Mouse (Mus musculus): ENCODE measurements around the gene Ikzf1. TPM values are rescaled to one million over a fixed set of nuclear protein-coding genes. Genes with fewer than 3 reads are reported as not detected.

Gene Ikzf1
- 1 to 10 TPM; 1.1 to 2.6 TPM for total RNA-seq (2021)
- long read RNA-seq, experiment 1, full-length matches to known transcripts, result 2 of 4 reads
- long read RNA-seq, experiment 1, partial matches to known transcripts, result 0 of 4 reads
- long read RNA-seq, experiment 1, other reads (novel, unspliced or antisense), result 2 of 4 reads
- long read RNA-seq, experiment 2, full-length matches to known transcripts, result 2 of 3 reads
- long read RNA-seq, experiment 2, partial matches to known transcripts, result 0 of 3 reads
- long read RNA-seq, experiment 2, other reads (novel, unspliced or antisense), result 1 of 3 reads

DNA sequence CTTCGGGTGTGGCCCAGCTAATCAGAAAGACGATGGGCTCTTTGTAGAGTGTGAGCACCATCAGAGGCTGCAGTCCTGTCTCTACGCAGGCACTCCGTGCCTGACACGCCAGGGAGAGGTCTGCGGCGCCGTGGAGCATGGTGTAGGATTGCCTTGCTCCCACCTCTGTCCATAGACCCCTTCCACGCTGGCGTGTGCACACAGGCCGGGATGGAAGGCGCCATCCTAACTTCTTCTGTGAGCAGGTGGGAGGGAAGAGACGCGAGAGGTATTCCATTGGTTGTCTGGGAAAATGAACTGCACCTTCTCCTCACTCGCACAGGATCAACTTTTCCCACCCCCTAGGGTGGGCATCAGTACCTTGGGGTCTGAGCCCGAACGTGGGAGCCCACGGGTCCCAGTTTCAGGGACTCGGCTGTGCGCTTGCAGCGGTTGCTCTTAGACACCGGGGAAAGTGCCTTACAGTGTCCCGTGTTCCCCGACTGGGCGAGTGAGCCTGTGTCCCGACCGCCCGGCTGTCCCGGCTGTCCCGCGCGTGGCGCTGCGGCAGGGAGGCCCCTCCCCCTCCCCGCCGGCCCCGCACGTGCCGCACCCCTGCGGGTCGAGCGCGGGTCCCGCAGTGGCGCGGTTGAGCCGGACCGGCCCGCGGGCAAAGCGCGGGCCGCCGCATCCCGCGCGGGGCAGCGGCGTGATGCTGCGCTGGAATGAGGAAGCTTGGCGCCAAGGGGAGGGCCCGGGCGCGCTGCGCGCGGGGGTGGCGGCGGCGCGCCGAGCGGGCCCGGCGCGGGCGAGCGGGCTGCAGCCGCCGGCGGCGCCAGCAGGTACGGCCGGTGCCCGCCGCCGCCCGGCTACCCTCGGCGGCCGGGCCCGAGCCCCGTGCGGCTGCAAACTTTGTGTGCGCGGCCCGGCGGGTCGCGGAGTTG is at the start of gene Ikzf1:
Gene Ikzf1, plus strand, starts transcription at position 74 of the 923 bp plus-strand sequence.
- DNase-seq, result no peak

DNA sequence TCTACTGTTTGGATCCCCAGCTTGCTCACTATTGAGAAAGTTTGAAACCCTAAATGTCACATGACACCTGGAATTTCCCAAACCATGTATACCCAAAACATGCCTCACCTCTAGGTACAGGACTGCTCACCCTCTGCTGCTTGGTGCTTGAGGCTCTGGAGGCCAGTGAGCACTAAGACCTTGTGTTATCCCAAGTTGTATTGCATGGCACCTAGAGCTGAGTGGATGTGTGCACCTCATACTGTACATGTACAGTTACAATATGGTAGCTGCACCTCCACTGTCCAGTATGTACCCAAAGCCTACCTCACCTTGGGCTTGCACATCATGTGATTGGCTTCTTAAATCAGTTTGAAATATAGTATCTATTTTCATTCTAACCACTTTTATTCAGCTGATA is 40.5 kb upstream of the Ikzf1 start:
- no peak for DNase-seq

DNA sequence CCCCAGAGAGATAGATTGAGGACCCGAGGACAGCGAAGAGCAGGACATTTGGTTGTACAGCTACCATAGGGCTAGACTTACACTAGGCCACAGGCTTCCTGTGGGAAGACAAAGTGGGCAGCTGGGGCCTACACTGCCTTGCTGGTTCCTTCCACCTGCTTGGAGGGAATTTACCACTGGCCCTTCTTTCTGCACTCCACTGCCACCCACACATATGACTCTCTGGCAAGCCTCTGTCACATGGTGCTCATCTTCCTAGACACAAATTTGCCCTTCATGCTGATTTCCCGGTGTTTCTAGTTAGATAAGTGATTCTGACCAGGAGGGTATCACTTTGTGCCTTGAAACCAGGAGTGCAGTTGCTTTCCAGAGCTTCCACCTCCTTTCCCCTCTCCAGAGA is 28.4 kb upstream of the Ikzf1 start:
- DNase-seq, result no peak

DNA sequence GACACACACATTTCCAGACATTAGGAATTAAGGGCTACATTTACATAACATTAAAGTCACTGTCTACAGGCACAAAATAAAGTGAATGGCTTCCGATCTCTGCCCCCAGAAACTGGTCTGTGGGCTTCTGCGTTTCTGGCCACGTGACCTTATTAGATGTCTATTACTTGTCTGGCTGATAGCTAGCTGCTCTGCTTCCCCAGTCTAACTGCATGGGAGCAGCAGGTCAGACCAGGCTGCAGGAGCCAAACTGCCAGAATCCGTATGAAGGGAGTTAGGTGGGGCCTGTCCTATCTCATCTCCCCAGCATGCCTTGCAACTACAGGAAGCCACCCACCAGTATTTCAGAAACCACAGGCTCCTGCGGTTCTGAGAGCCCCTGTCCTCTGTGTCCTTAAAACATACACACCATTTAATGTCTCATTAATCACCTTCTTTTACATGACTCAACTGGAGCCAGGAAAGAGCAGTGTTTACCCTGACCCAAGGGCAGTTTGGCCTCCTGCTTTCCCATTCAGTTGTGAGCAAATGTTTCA is 27.7 kb upstream of the Ikzf1 start:
- no peak for DNase-seq

DNA sequence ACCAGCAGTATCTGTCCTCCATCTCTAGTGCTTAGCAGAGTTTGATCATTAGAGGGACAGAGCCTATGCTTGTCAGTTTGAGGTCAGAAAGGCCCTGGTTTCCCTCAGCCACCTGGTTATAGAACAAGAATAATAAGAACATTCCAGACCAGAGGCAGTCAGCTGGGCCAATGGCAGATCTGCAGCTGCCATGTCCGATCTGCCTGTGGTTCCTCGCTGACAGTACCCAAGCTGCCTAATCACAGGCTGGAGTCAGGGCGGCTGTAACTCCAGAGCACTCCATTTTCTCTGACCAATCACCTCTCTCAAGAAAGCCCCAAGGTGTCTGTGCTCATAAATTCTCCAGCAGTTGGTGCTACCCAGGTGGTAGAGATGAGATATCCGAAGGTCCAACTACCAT is 27.2 kb upstream of the Ikzf1 start:
- no peak for DNase-seq

DNA sequence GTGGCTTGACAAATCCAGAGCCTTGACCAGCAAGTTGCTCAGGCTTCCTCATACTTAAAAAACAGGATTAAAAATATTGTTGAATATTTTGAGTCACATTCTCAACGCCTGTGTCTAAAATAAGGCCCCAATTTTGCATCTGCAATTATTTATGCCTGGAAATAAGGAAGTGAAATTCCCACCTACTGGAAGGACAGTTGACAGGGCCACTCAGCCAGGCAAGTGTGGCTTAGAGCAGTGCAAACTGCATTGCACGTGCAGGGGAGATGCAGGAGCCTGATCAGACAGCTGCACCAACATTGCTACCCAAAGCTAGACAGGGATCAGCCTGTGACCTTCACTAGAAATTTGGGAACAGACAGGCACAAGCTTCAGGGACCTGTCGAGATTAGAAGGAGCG is 26.0 kb upstream of the Ikzf1 start:
- DNase-seq, result no peak

DNA sequence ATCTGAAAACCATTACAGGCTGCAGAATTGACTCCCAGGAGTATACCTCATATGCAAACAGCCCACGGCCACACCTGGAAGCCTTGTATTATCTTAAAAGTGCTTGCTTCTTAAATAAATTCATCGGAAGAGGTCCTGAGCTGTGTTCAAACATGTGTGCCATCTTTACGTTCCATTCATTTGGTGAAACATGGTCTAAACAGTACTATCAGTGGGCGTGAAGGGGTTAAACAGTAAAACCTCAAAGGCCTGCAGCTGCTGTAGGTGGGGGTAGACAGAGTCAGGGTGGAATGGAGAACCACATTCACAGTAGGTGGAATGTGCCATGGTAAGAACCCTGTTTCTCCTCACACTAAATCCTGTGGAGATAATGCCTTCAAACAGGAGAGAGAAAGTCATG is 24.2 kb upstream of the Ikzf1 start:
- no peak for DNase-seq

DNA sequence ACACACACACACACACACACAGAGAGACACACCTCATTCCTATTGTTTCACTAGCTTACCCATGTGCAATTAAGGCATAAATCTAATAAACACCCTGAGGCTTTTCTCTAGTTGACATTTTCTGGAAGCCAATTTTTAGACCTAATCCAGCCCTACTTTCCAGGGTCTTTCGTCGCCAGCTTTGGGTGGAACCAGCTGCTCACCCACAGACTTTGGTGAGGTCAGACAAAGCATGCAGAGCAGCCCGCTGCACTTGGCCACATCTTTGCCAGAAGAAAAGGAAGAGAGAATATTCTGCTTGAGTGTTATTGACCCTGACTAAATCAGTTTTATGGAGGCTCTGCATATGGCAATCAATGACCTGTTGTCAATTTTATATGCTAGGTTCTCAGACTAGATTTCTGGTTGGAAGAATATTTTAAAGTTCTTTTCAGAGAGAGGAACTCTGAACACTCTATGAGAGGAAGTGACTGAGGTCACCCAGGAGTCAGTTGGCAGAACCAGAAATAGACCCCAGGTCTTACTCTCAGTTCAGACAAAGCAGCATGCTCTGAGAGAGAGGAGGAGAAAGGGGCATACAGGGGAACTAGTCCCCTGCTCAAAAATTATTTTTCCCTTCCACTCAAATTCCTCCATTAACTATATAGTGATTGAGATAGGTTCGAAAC is 17.4 kb upstream of the Ikzf1 start:
- no peak for DNase-seq

DNA sequence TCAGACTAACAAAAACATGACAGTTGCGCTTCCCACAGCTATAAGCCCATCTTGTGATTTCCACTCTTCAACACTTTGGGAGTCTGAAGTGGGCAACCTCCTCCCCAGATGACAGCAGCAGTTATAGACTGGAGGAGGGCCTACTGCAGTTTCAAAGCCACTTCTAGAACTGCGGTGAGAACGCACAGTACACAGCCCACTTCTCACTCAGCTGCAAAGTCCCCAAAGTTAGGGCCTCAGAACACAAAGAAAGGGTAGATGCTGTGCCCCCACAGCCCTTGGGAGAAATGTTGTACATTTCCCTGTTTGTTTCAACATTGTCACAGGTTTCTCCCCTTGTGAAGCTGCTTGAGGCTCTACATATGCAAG is 16.9 kb upstream of the Ikzf1 start:
- DNase-seq, result no peak

DNA sequence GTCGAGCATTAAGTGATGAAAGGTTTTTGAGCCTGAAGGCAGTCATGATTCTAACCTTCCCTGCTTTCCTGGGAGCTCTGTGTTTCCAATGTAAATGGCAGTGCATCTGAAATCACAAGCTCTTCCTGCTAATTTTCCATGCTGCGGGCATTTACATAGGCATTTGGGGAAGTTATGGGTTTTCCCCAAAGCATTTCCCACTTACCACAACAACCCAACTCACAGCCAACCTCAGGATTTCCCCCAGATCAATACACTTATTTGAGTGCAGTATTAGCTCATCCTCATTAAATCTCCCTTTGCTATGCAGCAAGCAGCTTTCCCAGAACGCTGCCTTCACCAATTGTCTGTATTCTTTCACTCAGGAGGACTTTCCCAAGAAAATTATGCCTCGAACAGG is 11.8 kb upstream of the Ikzf1 start:
- DNase-seq, result no peak

DNA sequence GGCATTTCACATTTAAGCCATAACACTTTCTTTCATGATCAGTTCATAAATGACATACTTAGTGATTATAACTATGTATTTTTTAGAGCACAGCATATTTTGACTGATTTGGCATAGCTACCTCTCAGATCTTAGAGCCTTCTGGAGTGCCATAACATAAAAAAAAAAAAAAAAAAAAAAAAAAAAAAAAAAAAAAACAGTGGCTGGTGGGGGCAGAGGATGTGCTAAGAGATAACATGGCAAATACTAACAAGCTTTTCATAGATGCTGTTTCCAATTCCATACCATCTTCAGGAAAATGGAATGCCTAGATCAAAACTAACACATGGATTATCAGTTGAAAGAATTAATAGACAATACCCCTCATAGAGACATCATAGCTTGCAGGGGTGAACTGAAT is 9.7 kb upstream of the Ikzf1 start:
- DNase-seq, result no peak

DNA sequence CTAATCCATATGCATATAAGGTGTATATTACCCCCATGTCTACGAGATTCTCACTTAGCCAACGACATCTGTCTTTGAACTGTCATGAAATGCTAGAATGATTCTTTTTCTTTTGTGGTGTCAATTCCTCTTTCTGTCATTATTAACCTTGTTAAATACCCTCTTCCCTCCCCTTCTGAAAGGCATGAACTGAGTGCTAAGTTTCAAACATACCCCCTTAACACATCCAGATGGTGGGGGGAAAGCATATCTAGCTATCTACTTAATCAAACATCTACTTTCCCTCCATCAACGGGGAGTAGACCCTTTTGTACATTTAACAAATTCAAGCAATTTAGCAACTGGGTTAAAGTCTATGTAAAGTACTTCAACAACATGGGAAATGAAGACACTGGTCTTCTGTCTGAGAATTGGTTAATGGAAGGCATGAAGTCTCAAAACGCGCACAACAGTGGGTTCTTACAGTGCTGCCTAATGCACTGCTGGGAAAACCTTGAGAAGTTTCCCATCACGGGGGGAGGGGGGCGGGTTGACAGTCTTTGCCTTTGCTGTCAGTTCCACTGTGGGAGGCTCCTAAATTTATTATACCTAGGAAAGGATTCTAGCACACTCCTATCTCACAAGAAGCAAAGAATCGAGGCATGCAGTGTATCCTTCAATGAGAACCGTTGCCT is 8.6 kb upstream of the Ikzf1 start:
- DNase-seq, result no peak

DNA sequence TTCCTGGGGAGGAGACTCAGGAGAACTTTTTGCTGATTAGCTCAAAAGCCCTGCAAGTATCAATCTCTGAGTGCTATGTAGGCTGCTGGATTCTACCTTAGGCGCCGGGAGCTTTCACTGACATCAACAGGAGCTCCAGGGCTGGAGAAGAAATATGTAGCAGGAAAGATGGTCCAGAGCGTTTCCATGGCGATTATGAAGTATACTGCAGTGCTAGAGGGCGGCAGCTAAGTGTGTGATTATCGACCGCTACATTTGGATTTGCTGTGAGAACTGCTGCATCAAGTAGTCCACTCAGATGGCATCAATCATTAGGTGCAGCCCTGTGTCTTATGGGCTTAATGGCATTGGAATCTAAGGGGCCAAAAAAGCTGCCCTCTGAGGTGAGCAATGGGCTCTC is 7.6 kb upstream of the Ikzf1 start:
- DNase-seq, result no peak

DNA sequence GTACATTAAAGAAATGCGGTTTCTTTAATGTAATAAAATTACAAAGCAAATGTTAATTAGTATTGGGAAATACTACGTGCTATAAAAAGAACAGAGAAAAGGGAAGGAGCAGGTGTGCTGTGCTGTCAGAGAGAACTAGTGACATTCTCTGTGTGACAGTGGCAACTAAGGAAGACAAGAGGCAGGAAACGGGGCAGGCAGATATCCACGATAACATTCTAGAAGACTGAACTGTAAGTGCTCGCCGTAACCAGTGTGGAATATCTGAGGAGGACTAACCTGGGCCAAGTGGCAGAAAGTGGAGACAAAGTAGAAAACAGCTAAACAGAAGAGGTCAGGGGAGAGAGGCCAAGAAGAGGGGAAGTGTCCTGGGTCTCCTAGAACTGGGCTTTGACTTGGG is 5.8 kb upstream of the Ikzf1 start:
- no peak for DNase-seq

DNA sequence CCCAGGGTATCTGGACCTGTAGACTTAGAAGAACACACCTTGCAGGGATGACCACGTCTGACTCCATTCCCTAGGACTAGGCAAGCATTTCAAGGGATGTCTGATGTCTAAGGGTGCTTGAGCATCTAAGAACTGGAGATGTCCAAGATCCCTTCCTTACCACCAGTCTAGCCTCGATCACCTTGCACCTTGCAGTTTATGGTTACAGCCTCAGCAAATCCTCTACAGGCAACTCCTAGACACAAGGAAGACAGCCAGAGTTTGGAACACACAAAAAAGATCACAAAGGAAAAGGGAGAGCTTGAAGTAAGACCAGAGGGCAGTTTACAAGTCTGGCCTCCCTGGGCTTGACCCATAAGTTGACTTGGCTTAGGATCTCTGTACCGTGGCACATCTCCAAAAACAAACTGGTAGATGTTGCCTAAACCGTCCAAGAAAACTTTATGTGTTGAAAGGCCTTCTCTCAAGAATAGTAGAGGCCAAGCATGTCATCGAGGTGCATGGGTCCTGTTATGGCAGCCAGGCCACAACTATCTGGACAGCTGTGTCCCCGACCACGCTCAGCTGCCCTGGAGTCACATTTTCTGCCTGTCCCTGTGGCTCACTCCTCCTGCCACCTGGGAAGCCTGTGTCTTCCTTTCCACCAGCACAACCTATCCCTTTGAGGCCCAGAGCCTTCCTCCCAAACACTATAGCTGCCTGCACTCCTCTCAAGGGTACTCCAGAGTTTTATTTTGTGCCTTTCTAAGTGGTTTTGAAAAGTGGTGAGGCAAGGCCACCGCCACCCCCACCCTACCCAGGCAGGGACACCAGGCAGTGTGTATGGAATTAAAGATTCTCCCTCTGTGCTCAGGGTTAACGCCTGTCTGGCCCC is 510 bp upstream of the Ikzf1 start:
- DNase-seq, result no peak

DNA sequence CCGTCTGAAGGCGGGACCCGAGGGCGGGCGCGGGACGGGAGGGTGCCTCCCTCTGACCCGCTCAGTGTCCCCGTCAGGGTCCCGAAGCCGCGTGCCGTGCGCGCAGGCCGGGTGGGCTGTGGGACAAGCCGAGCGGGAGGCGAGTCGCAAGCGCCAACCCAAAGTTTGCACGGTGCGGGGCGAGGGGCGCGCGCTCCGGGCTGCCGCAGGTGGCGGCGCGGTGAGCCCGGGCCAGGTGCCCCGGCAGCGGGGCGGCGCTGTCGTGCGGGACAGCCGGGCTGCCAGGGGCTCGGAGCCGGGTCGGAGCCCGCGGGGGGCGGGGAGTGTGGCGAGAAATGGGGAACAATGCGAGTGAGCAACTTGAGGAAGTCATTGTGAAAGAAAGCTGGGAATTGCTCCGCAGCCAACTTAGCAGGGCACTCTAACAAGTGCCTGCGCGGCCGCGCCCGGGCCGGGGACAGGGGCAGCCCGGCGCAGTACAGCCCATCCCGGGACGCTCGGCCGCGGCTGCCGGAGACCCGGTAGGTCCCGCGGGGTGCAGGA is 1.1 kb downstream of the Ikzf1 start:
- DNase-seq, result peak; percentile 41

DNA sequence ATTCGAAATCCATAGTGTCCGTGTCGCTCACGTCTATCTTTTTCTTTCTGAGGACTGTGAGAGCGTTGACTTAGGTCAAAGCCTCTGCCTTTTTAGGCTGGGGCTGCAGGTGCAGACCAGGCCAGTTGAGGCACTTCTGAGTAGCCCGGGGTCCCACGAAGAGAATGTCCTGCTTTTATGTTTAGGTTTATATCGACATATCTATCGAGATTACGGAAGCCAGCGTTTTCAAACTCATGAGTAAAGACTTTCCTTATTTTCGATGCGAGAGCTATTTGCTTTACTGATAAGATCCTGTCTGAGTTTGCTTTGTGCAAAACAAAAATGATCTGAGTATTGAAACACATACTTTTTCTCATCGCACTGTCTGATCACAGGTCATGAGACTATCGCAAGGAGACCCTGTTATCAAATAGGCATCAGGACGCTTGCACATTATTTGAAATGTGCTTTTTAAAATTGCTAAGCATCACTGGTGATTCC is 1.8 kb downstream of the Ikzf1 start:
- no peak for DNase-seq

DNA sequence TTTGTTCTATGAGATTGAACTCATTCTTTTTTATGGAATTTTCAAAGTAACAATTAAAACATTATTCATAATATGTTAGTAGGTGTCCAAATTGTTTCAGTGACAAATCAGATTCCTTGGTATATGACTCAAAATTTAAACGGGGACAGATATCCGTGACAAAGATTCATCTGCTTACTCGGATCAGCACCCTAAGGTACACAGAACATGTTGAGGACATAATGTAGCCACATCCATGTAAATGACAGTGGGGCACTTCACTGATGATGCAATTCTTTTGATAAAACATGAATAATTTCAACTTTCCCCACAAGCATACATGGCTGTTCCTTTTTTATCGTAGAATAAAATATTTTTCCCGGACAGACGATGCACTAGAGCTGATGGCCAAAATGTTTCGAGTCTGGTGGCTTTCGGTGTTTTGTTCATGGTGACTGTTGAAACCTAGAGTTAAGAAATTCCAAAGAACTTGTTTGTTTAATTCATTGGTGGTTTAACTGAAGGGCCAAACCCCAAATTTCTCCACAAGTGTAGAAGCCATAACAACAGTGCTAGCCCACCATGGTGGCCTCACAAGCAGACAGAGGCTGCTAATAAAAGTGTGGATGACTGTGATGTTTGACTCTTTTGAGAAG is 2.9 kb downstream of the Ikzf1 start:
- no peak for DNase-seq

DNA sequence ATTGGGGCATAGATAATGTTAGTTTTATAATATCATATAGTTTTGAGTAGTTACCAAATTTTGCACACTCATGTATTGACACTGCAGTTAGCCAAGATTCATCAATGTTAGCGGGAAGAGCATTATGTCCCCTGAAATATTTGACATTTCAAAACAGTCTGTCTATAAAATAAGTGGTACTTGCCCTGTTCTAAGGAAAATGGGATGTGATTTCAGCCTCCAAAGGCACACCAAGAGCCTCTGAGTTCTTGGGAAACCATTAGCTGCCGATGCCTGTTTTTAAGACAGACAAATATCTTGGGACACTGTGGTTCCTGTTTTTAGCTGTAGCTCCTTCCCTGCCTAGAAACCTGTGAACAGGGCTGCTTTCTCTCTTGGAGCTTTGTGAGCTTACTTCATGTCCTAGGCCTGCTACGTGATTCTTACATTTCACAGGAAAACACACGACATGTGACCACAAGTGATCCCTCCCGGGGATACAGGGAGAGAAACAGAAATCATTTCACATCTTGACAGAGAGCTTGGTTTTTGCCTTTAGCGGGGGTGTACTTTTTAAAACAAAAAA is 4.0 kb downstream of the Ikzf1 start:
- no peak for DNase-seq

DNA sequence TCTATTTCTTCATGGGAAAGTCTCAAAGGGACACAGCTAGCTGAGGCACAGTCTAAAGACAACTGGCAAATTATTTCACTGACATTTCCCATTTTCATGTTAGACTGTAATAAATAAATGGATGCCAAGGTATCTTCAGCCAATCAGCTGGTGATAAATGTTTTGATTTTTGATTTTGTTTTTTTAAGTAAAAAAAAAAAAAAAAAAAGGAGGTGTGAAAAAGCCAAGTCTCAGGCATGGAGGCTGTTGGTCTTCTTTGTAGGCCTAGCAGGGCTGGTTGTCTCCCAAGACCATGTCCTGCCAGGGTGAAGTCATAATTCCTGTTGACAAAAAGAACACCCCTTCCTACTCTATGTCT is 4.9 kb downstream of the Ikzf1 start:
- DNase-seq, result no peak
